Mouse (Mus musculus) right cerebral cortex, adult 18-20 months (tissue): Measurements from ENCODE around the gene Zfp846.
"Not testable (repeated sequence)": the region's sequence is repeated elsewhere in the genome, so short reads cannot be mapped to it uniquely, and the experiment has no call there.

Source experiments
- DNase-seq: peaks from one replicate; pipeline ENCODE4 v3.0.0; 2022; ENCODE audit warnings: mixed read lengths

Zfp846 gene

DNA sequence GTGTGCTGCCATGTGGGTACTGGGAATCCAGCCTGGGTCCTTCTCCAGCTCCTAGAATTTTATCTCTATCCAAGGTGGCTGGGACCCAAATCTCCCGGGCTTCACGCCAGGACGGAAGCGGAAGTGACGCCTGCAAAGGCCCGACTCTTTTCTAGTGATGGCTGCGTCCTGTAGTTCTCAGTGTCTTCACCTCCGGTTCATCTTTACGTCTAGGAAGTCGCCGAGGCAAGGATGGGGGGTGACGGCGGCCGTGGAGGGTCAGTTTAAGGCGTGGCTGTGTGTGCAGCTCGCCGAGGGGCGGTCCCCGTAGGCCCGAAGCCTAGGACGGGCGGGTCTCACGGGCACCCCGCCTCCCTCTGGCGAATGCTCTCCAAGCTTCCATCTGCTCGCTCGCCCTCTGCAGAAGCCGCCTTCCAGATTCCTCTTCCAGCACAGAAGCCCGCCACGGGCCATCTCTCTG is at the start of gene Zfp846:
TSS of gene Zfp846 (plus strand) at position 117 of the 460 bp plus-strand sequence.
- DNase-seq, result peak; percentile 100

DNA sequence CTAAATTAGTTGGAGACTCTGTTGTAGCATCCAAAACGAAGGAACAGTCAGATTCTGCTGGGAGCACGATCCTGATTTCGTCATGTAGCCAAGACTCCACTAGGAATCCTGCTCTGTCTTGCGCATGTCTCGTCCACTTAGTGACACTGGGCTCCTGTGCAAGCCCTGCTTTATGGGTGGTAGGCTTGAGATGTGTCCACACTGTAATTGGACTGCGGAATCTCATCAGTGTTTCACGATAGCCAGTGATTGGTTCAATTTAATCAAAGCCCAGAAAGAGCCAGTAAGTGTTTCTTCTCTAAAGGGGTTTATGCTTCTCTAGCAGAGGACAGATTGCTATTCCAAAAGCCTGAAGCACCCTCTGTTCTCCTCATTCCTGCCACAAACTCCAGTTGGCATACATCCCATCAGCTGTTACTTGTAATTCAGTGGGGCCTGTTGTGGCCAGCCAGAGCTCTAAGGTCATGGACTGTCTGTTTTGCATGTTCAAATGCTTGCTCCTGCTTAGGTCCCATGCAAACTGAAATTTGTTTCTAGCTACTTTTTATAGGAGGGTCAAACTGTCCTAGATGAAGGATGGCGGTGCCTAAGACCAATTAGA is 46.7 kb upstream of the Zfp846 start:
- peak; percentile 14 for DNase-seq

DNA sequence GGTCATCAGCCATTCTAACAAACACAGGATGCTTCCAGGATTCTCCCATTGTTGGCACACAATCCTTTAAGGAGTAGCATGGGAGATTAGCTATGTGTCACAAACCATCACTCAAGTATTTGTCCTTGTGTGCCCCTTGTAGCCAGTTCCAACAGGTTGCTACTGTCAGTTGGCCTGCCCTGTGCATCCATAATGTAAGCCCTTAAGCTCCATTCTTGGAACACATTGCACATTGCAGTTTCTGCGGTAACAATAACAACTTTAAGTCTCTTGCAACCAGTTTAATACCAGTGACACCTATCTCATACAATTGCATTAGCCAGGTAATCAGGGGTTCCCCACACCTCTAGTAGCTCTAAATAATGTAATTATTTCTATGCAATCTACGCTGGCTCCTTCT is 44.5 kb upstream of the Zfp846 start:
- no peak for DNase-seq

DNA sequence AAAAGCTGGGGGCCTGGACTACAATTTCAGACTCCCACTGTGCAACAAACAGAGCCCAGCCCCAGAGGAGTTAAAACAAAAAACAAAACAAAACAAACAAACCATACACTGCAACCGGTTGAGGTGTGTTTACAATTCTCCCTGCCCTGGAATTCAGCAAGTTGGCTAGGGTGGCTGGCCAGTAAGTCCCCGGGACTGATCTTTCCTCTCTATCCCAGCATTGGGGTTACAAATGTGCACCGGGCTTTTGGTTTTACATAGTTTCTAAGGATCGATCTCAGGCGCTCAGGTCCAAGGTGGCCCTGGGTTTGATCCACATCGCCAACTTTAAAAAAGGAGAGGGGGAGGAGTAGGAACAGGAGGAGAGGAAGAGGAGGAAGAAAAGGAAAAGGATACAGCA is 37.6 kb upstream of the Zfp846 start:
- no peak for DNase-seq

DNA sequence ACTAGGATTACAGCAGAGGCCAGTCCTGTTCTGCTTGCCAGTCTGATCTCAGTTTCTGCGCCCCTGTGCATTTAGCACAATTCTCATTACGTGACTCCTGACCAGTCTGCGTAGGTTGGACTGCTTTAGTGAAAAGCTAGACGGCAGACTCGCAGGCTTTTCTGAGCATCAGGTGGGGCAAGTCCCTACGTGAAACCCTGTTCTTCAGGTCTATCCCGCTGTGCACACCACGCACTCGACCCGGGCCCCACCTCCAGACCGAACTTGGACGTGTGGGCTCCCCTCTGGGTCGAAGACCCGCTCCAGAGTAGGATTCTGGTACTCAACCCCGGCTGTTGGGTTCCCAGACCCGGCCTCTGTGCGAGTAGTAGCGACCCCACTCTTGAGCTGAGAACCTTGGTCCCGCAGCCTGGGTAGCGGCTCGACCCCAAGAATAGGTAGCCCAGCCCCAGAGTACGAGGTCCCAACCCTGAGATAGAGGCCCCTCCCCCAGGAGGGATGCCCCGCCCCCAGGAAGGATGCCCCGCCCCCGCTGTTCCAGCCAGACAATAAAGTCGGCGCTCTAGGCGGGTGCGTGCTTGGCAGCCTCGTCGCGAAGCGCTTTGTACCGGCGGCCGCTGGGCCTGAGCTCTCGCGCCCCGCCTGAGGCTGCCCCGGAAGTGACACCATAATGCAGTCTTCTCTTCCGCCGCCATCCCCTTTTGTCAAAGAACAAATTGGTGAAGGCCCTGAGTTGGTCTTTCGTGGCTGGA is 36.8 kb upstream of the Zfp846 start:
- peak; percentile 81 for DNase-seq

DNA sequence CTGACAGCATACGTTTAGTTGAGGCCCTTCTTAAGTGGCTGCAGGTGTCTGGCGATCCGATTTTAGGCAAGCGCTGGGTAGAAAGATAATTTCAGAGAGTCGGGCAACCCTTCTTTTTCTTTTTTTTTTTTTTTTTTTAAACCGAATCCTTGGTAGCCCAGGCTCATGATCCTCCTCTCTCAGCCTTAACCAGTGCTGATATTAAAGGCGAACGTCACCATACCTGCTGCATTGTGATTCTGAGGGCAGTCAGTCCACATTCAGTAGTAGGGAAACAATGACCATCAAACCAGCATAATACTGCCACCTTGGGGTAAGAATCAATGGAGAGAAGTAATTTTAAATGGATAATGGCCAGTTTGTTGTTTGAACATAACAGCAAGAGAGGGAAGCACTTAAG is 35.9 kb upstream of the Zfp846 start:
- no peak for DNase-seq

DNA sequence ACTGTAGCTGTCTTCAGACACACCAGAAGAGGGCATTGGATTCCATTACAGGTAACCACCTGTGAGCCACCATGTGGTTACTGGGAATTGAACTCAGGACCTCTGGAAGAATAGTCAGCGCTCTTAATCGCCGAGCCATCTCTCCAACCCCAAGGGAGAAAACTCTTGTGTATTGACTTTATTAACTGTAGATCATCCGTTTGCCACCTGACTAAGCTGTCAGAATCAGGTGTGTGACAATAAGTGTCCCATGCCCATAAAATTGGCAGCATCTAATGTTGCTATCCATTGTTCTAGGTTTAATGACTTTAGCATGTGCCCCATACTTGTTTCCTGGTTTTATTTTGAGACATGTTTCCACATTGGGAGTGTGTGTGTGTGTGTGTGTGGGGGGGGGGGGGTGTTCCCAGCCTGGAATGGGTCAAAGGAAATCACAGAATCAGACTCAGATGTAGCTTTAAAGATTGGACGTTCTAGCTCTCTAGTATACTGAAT is 29.3 kb upstream of the Zfp846 start:
- DNase-seq, result no peak

DNA sequence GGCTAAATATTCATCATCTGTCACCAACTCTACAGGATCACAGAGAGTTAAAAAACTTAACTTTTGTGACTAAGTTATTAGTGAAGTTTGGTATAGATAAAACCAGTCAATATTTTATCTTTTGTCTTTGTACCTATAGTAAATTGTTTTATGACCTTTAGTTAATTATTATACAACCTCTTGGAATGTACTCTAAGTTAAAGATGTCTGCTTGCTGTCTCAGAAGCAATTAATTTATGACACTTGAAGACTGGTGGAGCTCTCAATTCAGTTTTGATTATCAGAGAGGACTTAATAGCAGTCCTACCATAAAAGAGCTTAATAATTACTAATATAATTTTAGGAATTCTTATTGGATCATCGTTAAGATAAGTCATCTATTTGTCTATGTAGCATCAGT is 28.4 kb upstream of the Zfp846 start:
- DNase-seq, result no peak

DNA sequence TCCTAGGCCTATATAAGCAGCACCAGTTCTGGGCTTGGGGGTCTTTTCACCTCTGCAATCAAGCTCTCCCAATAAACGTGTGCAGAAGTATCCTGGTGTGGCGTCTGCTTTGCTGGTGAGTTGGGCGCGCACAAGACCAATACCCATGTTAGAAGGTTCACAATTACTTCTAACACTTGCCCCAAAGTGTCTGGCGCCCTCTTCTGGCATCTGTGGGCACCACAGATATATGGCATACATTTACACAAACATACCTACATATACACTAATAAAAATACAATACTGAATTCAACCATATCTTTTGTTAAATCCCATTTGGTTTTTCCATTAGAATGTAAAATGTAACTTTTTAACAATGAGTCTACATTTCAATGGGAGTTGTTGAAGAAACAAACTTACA is 18.9 kb upstream of the Zfp846 start:
- DNase-seq, result no peak

DNA sequence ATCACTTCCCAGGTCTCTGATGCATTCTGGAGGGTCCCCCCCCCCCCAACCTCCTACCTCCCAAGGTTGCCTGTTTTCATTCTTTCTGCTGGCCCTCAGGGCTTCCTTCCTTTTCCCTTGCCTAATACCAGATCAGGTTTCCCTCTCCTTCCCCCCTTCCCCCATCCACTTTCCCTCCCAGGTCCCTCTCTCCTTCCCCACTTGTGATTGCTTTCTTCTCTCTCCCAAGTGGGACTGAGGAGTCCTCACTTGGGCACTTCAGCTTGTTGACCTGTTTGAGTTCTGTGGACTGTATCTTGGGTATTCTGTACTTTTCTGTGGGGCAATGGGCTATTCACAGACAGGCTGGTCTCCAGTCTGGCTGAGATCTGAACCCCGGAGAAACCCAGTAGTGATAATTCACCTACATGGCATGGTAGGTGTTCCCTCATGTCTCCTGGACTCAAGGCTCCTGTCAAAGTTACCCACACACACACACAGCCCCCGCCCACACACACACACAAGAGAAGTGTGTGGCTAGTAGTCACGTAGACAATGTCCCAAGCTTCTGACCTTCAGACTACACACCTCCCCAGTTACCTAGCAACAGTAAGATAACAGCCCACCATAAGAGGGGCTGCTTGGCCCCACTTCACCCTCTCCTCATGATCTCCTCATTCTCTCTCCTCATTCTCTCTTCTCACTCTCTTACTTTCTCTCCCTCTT is 15.6 kb upstream of the Zfp846 start:
- not testable (repeated sequence) for DNase-seq

DNA sequence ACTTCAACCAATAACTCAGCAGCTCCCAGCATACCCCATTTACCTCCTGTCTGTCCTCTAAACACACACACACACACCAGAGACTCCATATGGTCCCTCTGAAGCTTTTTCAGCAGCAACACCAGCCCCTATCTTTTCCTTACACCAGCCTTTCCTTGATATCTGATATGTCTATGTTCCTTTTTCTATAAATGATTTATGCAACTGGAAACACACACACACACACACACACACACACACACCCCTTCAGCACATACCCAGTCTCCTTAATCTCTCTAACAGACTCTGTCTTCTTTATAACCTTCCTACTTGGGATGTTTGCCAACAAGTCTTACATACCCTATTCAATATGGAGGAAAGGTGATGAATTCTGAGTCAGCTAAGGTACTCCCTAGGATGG is 10.0 kb upstream of the Zfp846 start:
- no peak for DNase-seq

DNA sequence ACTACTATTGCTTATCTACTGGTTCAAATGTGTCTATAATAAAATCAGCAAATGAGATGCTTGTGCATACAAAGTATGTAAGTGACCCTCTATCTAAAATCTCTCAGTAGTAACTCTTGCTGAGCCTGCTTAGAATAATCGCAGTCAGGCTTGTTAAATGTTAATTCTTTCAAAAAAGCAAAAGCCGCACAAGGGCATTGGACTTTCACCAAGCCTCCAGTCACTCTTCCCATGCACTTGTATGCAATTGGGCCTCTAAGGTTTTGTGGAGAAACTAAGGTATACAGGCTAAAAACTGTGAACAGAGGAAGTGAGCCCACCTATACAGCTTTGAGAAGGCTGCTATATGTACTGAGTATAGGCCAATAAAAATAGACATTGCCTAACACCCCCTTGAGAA is 4.5 kb upstream of the Zfp846 start:
- DNase-seq, result no peak

DNA sequence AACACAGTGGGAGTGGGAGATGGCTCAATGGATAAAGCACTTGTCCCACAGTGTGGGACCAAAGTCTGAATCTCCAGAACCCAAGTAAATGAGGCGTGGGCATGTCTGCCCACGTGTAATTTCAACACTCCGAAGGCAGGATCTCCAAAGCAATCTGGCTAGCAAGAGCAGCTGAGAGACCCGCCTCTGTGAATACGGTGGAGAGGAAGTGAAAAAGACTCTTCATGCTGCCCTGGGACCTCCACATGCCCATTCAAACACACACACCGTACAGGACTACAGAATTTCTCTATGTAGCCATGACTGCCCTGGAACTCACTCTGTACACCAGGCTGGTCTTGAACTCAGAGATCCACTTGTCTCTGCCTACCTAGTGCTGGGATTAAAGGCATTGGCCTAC is 20.2 kb downstream of the Zfp846 start:
- no peak for DNase-seq

DNA sequence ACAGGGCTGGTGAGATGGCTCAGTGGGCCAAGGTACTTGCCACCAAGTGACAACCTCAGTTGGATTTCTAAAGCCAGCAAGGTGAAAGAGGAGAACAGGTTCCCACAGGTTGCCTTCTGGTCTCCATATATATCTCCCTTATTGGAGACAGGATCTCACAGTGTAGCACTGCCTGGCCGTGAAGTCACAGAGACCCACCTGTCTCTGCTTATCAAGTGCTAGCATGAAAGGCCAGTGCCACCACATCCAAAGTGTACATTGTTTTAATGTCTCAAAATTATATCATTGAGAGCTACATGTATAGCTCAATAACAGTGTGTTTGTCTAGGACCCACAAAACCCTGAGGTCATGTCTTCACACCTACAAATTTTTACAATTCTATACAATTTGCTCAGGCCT is 25.2 kb downstream of the Zfp846 start:
- no peak for DNase-seq

DNA sequence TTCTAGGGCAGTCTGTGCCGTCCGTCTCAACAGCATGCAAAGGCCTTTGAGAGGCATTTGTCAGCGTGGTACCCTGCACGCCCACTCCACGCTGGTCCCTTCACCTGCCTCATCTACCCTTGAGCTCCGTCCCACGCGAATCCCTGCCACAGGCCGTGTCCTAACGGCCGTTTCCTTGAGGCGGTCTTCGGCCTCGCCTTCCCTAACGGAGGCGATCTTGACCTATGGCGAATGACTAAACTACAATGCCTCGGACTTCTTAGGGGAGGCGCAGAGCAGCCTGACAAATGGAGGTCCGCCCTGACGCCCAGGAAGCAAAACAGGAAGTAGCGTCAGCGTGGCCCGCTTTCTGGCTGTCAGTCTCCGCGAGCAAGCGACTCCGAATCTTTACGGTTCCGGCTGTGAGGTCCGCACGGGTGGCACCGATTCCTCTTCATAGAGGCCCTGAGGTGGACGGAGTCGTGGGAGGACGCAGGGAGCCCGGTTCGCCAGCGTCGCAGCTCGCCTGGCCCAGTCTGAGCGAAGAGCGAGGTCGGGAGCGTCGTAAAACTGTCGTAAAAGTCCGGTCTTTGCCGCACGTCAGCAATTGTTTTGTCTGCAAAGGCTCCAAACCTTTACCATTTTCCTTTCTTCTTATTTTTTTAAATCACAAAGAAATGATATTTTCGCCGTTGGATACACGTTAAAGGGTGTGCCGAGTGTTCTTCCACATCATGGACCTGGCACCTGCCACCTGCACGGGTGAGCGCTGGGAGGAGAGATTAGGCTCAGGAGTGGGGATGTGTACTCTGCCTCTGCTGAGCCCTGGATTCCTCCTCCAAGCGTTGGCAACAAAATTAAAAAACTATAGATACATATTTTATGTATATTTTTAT is 26.2 kb downstream of the Zfp846 start:
- peak; percentile 88 for DNase-seq

DNA sequence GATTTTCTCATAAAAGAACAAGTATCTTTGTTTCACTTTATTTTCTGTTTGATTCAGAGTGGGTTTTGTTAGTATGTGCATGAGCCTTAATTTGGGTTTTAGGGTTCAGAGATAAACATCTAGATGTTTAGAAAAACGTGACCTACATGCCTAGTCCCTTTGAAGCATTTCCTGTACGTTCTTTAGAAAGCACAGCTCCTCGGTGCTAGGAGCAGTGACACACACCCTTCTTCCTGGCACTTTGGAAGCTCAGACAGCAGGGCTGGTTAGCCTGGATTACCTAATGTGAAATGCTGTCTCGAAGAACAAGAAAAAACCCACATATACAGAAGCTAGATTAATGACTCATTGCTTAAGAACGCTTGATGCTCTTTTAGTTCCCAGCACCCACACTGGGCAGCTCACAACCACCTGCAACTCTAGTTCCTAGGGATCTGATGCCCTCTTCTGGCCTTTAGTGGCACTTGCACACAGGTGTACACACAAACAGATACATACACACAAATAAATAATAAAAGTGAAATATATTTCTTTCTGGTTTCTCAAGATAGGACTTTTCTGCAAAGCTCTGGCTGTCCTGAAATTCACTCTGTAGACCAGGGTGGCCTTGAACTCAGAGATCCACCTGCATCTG is 28.9 kb downstream of the Zfp846 start:
- no peak for DNase-seq

DNA sequence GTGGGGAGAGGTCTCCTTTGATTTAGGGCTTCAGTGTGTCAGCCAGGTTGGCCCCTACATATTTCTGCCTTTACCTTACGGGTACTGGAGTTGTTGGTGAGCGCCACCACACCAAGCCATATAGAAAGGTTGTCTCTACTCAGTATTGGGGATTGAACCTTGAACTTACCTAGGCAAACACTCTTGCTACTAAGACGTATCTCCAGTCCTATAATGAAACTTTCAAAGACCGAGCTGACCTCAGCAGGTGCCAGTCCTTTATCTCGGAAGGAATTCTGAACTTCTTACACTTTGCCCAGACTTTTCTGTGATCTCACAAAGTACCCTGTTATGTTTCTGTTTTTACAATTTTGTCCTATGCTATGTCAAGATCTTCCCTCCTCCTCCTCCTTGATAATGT is 30.9 kb downstream of the Zfp846 start:
- no peak for DNase-seq

DNA sequence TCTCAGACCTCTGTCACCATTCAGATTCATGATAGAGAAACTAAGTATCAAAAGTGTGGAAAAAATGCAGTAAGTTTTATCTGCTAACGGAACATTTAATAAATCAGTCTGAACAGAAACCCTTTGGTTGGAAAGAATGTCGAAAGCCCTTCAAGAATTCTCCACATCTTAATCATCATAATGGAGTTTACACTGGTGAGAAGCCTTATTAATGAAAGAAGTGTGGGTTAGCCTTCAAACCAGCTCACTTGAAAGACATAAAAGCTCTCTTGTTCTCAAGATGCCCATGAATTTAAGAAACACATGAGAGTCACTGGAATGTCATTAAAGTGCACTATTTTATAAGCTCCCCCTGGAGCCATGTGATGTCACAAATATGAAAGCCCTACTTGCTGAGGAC is 35.6 kb downstream of the Zfp846 start:
- DNase-seq, result no peak

DNA sequence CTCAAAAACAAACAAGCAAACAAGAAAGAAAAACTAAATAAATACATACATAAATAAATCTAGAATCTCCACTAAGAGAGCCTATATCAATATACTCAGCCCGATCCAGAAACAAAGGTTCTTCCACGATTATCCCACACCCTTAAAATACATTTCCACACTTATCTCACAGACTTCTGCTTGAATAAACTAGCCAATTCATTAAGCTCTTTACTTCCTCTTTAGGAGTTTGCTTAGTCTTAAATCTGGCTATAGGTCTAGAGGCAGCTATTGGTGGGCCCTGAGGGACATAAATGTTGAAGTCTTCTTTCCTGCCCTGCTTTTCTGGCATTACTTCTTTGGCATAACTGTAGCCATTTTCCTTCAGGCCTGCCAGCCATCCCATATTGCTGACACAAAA is 50.2 kb downstream of the Zfp846 start:
- no peak for DNase-seq

DNA sequence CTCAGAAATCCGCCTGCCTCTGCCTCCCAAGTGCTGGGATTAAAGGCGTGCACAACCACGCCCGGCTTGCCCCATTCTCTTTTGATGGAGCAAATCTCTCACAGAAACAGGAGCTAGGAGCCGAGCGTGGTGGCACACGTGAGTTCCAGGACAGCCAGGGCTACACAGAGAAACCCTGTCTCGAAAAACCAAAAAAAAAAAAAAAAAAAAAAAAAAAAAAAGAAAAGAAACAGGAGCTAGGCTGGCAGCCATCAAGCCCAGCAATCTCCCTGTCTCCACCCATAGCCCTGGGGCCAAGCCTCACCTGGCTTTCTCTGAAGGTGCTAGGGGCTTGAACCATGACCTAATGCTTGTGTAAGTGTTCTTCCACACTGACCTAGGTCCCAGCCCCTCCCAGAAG is 54.6 kb downstream of the Zfp846 start:
- not testable (repeated sequence) for DNase-seq

DNA sequence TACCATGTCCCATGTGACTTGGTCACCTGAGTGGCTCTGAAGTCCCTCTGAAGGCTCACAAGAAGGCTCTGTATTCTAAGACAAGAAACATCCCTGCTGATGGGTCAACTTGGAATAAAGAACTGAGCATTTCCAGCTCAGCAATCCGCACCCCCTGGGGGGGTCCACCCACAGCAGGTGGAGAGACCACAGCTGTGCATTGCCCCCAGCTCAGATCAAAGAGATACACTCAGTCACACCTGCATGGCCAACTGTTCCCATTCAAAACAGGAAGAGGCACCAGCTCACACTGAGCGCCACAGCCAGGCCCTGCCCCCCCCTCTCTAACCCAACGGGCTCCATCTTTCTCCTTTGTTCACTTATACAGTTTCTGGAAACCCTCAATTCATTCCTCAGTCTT is 55.2 kb downstream of the Zfp846 start:
- DNase-seq, result no peak

DNA sequence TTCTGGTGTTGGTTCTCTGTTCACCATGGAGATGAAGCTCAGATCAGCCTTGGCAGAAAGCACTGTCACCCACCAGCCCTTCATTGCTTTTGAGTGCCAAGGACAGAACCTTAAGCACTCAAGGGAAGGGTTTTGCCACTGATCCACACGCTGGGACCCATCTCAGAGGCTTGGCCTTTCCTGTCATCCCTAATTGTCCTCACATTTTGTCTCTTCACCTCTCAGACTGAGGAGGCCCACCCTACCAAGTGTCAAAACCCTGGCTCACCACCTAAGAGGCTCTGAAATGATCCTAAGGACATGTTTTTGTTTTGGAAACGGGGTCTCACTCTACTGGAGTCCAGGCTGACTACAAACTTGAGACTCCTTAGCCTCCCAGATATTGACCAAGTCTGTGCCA is 55.7 kb downstream of the Zfp846 start:
- DNase-seq, result no peak
